Mouse (Mus musculus): ENCODE data around the gene Mertk. TPM values are rescaled to one million over a fixed set of nuclear protein-coding genes. Genes with fewer than 3 reads are reported as not detected.

Mertk gene
- polyA plus RNA-seq, 1 experiment = 2.2 TPM

GRCm38 (mm10) chr2:128747433-128748028, 48.8 kb downstream of the Mertk start:
- no peaks in the 10 kb centered on the region for H3K4me1 ChIP-seq (ENCODE audit: control insufficient read depth, insufficient read depth, low read length)
- no peaks in the 10 kb centered on the region for H3K9me3 ChIP-seq (replicated peaks; ENCODE audit: control insufficient read depth, insufficient read depth, low read length, poor library complexity, severe bottlenecking)
- H3K27ac ChIP-seq (ENCODE audit: insufficient read depth, low read length) = no peak overlapping the region
- H3K27me3 ChIP-seq (ENCODE audit: control insufficient read depth, insufficient read depth, low read length, poor library complexity, severe bottlenecking) = no peaks in the 10 kb centered on the region
- H3K4me3 ChIP-seq (ENCODE audit: low read depth, low read length) = no peak overlapping the region
- no peaks in the 10 kb centered on the region for H3K36me3 ChIP-seq (ENCODE audit: control insufficient read depth, insufficient read depth, low read length, poor library complexity, severe bottlenecking)
- no peak overlapping the region for H3K9ac ChIP-seq (ENCODE audit: low read depth, poor library complexity, severe bottlenecking)
- TF ChIP-seq EP300 (IDR thresholded peaks at IDR 0.05; ENCODE audit: insufficient read depth, low read depth, low read length) = no peak

- H3K9ac ChIP-seq (ENCODE audit: low read depth, poor library complexity, severe bottlenecking) = no peak overlapping the region
- H3K36me3 ChIP-seq (ENCODE audit: control insufficient read depth, insufficient read depth, low read length, poor library complexity, severe bottlenecking) = no peaks in the 10 kb centered on the region
- H3K27ac ChIP-seq (ENCODE audit: insufficient read depth, low read length) = no peak overlapping the region
- H3K27me3 ChIP-seq (ENCODE audit: control insufficient read depth, insufficient read depth, low read length, poor library complexity, severe bottlenecking) = no peaks in the 10 kb centered on the region
- no peak for TF ChIP-seq CTCF (IDR thresholded peaks at IDR 0.05; ENCODE audit: low read depth, low read length)
- H3K9me3 ChIP-seq (replicated peaks; ENCODE audit: control insufficient read depth, insufficient read depth, low read length, poor library complexity, severe bottlenecking) = no peaks in the 10 kb centered on the region
- H3K4me1 ChIP-seq (ENCODE audit: control insufficient read depth, insufficient read depth, low read length) = no peaks in the 10 kb centered on the region
- H3K4me3 ChIP-seq (ENCODE audit: low read depth, low read length) = no peak overlapping the region
These were observed 49.4 kb downstream of the Mertk start for GRCm38 (mm10) chr2:128748171-128748570.

- H3K36me3 ChIP-seq (ENCODE audit: control insufficient read depth, insufficient read depth, low read length, poor library complexity, severe bottlenecking) = no peaks in the 10 kb centered on the region
- TF ChIP-seq EP300 (IDR thresholded peaks at IDR 0.05; ENCODE audit: insufficient read depth, low read depth, low read length) (no peak), CTCF (IDR thresholded peaks at IDR 0.05; ENCODE audit: low read depth, low read length) (no peak), POLR2A (IDR thresholded peaks at IDR 0.05; ENCODE audit: insufficient read depth, low read length) (no peak)
- no peak overlapping the region for H3K9ac ChIP-seq (ENCODE audit: low read depth, poor library complexity, severe bottlenecking)
- no peaks in the 10 kb centered on the region for H3K27me3 ChIP-seq (ENCODE audit: control insufficient read depth, insufficient read depth, low read length, poor library complexity, severe bottlenecking)
- H3K4me1 ChIP-seq (ENCODE audit: control insufficient read depth, insufficient read depth, low read length) = no peaks in the 10 kb centered on the region
- no peak overlapping the region for H3K27ac ChIP-seq (ENCODE audit: insufficient read depth, low read length)
- H3K9me3 ChIP-seq (replicated peaks; ENCODE audit: control insufficient read depth, insufficient read depth, low read length, poor library complexity, severe bottlenecking) = no peaks in the 10 kb centered on the region
- no peak overlapping the region for H3K4me3 ChIP-seq (ENCODE audit: low read depth, low read length)
These were observed 52.3 kb downstream of the Mertk start for GRCm38 (mm10) chr2:128751030-128751429.

GRCm38 (mm10) chr2:128753295-128753873, 54.6 kb downstream of the Mertk start:
- H3K4me3 ChIP-seq (ENCODE audit: low read depth, low read length) = no peak overlapping the region
- no peak overlapping the region for H3K9ac ChIP-seq (ENCODE audit: low read depth, poor library complexity, severe bottlenecking)
- H3K27ac ChIP-seq (ENCODE audit: insufficient read depth, low read length) = no peak overlapping the region
- H3K9me3 ChIP-seq (replicated peaks; ENCODE audit: control insufficient read depth, insufficient read depth, low read length, poor library complexity, severe bottlenecking) = no peaks in the 10 kb centered on the region
- H3K36me3 ChIP-seq (ENCODE audit: control insufficient read depth, insufficient read depth, low read length, poor library complexity, severe bottlenecking) = no peaks in the 10 kb centered on the region
- no peaks in the 10 kb centered on the region for H3K4me1 ChIP-seq (ENCODE audit: control insufficient read depth, insufficient read depth, low read length)
- TF ChIP-seq CTCF (IDR thresholded peaks at IDR 0.05; ENCODE audit: low read depth, low read length) = no peak
- no peak for TF ChIP-seq EP300 (IDR thresholded peaks at IDR 0.05; ENCODE audit: insufficient read depth, low read depth, low read length)
- no peak for TF ChIP-seq POLR2A (IDR thresholded peaks at IDR 0.05; ENCODE audit: insufficient read depth, low read length)
- no peaks in the 10 kb centered on the region for H3K27me3 ChIP-seq (ENCODE audit: control insufficient read depth, insufficient read depth, low read length, poor library complexity, severe bottlenecking)

GRCm38 (mm10) chr2:128755149-128755691, 56.5 kb downstream of the Mertk start:
- no peaks in the 10 kb centered on the region for H3K27me3 ChIP-seq (ENCODE audit: control insufficient read depth, insufficient read depth, low read length, poor library complexity, severe bottlenecking)
- H3K4me1 ChIP-seq (ENCODE audit: control insufficient read depth, insufficient read depth, low read length) = no peaks in the 10 kb centered on the region
- H3K36me3 ChIP-seq (ENCODE audit: control insufficient read depth, insufficient read depth, low read length, poor library complexity, severe bottlenecking) = no peaks in the 10 kb centered on the region
- H3K9ac ChIP-seq (ENCODE audit: low read depth, poor library complexity, severe bottlenecking) = no peak overlapping the region
- H3K4me3 ChIP-seq (ENCODE audit: low read depth, low read length) = no peak overlapping the region
- H3K27ac ChIP-seq (ENCODE audit: insufficient read depth, low read length) = no peak overlapping the region
- TF ChIP-seq POLR2A (IDR thresholded peaks at IDR 0.05; ENCODE audit: insufficient read depth, low read length) (no peak), EP300 (IDR thresholded peaks at IDR 0.05; ENCODE audit: insufficient read depth, low read depth, low read length) (no peak), CTCF (IDR thresholded peaks at IDR 0.05; ENCODE audit: low read depth, low read length) (no peak)
- H3K9me3 ChIP-seq (replicated peaks; ENCODE audit: control insufficient read depth, insufficient read depth, low read length, poor library complexity, severe bottlenecking) = no peaks in the 10 kb centered on the region

- Histone ChIP-seq H3K9me3 (replicated peaks; ENCODE audit: control insufficient read depth, insufficient read depth, low read length, poor library complexity, severe bottlenecking) (no peaks in the 10 kb centered on the region), H3K36me3 (ENCODE audit: control insufficient read depth, insufficient read depth, low read length, poor library complexity, severe bottlenecking) (no peaks in the 10 kb centered on the region), H3K4me1 (ENCODE audit: control insufficient read depth, insufficient read depth, low read length) (no peaks in the 10 kb centered on the region), H3K27ac (ENCODE audit: insufficient read depth, low read length) (no peak overlapping the region), H3K9ac (ENCODE audit: low read depth, poor library complexity, severe bottlenecking) (no peak overlapping the region), H3K4me3 (ENCODE audit: low read depth, low read length) (no peak overlapping the region), H3K27me3 (ENCODE audit: control insufficient read depth, insufficient read depth, low read length, poor library complexity, severe bottlenecking) (no peaks in the 10 kb centered on the region)
- no peak for TF ChIP-seq CTCF (IDR thresholded peaks at IDR 0.05; ENCODE audit: low read depth, low read length)
- TF ChIP-seq EP300 (IDR thresholded peaks at IDR 0.05; ENCODE audit: insufficient read depth, low read depth, low read length) = no peak
- no peak for TF ChIP-seq POLR2A (IDR thresholded peaks at IDR 0.05; ENCODE audit: insufficient read depth, low read length)
These were observed 60.1 kb downstream of the Mertk start for GRCm38 (mm10) chr2:128758724-128759340.
